Mouse (Mus musculus): ENCODE data around the gene Gm49380. TPM values are rescaled to one million over a fixed set of nuclear protein-coding genes. Genes with fewer than 3 reads are reported as not detected.

Gm49380 gene
- polyA plus RNA-seq, 1 experiment from 2014 or later = not detected

- ATAC-seq (ENCODE audit: low FRiP score, low TSS enrichment) = no peak
- DNase-seq (ENCODE audit: low spot score) = no peak
- TF ChIP-seq EP300 (optimal IDR thresholded peaks at IDR 0.05) (no peak), CTCF (IDR thresholded peaks at IDR 0.05; ENCODE audit: low read depth) (no peak)
- Histone ChIP-seq H3K27ac (replicated peaks) (no peak overlapping the region), H3K4me3 (ENCODE audit: low read depth, low read length) (no peak overlapping the region), H3K36me3 (ENCODE audit: control insufficient read depth, insufficient read depth, low read length) (no peaks in the 10 kb centered on the region), H3K4me2 (replicated peaks; ENCODE audit: low read depth) (no peak overlapping the region), H3K9me3 (ENCODE audit: control insufficient read depth, low read length) (no peaks in the 10 kb centered on the region), H3K9ac (ENCODE audit: low read length) (peak overlapping the region; percentile 18; the same call in 1 of the 2 replicates), H3K4me1 (replicated peaks; ENCODE audit: control insufficient read depth, insufficient read depth) (peaks cover 8% of the 10 kb centered on the region; the same call in 1 of the 2 replicates), H3K27me3 (ENCODE audit: control insufficient read depth, insufficient read depth, low read length) (no peaks in the 10 kb centered on the region)
- 67% methylated on average over 14 of the region's 14 CpGs for WGBS
Observed at GRCm38 (mm10) chr9:44070113-44070843, 43.0 kb downstream of the Gm49380 start.

DNA sequence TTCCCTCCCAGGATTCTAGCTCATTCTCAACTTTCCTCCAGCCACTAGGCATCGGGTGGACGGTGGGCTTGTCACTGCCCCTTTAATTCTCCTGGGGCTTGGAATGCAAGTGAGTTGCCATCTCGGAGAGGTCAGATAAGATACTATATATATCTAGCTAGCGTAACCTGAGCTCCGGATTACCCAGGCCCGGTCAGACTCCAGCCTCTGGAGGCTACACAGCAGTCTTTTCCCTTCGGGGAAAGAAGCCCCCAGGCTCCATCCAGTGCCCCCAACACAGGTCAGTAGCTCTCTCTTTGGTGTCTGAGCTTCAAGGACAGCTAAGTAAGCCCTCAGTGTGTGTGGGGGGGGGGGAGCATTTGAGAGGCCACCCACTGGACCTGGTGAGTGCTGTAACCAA is 44.0 kb downstream of the Gm49380 start:
- ATAC-seq (ENCODE audit: low FRiP score, low TSS enrichment) (no peak), DNase-seq (ENCODE audit: low spot score) (no peak)
- no peaks in the 10 kb centered on the region for H3K27me3 ChIP-seq (ENCODE audit: control insufficient read depth, insufficient read depth, low read length)
- no peak for TF ChIP-seq CTCF (IDR thresholded peaks at IDR 0.05; ENCODE audit: low read depth)
- TF ChIP-seq EP300 (optimal IDR thresholded peaks at IDR 0.05) = no peak
- H3K4me3 ChIP-seq (ENCODE audit: low read depth, low read length) = no peak overlapping the region
- no peak overlapping the region for H3K27ac ChIP-seq (replicated peaks)
- H3K4me1 ChIP-seq (replicated peaks; ENCODE audit: control insufficient read depth, insufficient read depth) = peaks cover 8% of the 10 kb centered on the region; the same call in 1 of the 2 replicates
- H3K4me2 ChIP-seq (replicated peaks; ENCODE audit: low read depth) = no peak overlapping the region
- WGBS = 34% methylated on average over 7 of the region's 7 CpGs
- H3K9me3 ChIP-seq (ENCODE audit: control insufficient read depth, low read length) = no peaks in the 10 kb centered on the region
- no peaks in the 10 kb centered on the region for H3K36me3 ChIP-seq (ENCODE audit: control insufficient read depth, insufficient read depth, low read length)
- no peak overlapping the region for H3K9ac ChIP-seq (ENCODE audit: low read length)

DNA sequence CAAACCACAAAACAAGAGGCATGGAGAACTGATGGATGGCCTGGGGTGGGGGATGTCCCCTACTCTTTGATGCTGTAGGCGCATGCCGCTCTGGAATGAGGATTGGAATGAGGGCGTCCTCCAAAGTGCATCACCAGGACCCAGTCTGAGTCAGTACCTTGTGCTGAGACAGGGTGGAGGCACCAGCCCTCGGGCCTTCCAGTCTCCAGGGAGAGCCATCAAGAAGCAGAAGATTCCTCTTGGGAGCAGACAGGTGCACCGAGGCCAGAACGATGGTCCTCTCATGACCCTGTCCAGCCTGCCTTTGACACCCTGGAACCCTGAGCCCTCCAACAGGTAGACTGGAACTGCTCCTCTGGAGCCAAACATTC is 45.4 kb downstream of the Gm49380 start:
- Histone ChIP-seq H3K36me3 (ENCODE audit: control insufficient read depth, insufficient read depth, low read length) (no peaks in the 10 kb centered on the region), H3K4me2 (replicated peaks; ENCODE audit: low read depth) (peak overlapping the region; percentile 78; the same call in 1 of the 2 replicates), H3K27ac (replicated peaks) (no peak overlapping the region), H3K9me3 (ENCODE audit: control insufficient read depth, low read length) (no peaks in the 10 kb centered on the region), H3K4me3 (ENCODE audit: low read depth, low read length) (no peak overlapping the region), H3K9ac (ENCODE audit: low read length) (no peak overlapping the region), H3K27me3 (ENCODE audit: control insufficient read depth, insufficient read depth, low read length) (no peaks in the 10 kb centered on the region), H3K4me1 (replicated peaks; ENCODE audit: control insufficient read depth, insufficient read depth) (peaks cover 8% of the 10 kb centered on the region; the same call in 1 of the 2 replicates)
- 71% methylated on average over 6 of the region's 6 CpGs for WGBS
- DNase-seq (ENCODE audit: low spot score) (no peak), ATAC-seq (ENCODE audit: low FRiP score, low TSS enrichment) (no peak)
- TF ChIP-seq EP300 (optimal IDR thresholded peaks at IDR 0.05) = no peak
- no peak for TF ChIP-seq CTCF (IDR thresholded peaks at IDR 0.05; ENCODE audit: low read depth)

- DNase-seq (ENCODE audit: low spot score) (no peak), ATAC-seq (ENCODE audit: low FRiP score, low TSS enrichment) (peak; percentile 34)
- Histone ChIP-seq H3K27ac (replicated peaks) (peak overlapping the region; percentile 53), H3K4me3 (ENCODE audit: low read depth, low read length) (peak overlapping the region; percentile 49), H3K4me1 (replicated peaks; ENCODE audit: control insufficient read depth, insufficient read depth) (peaks cover 8% of the 10 kb centered on the region; the same call in 1 of the 2 replicates), H3K36me3 (ENCODE audit: control insufficient read depth, insufficient read depth, low read length) (no peaks in the 10 kb centered on the region), H3K27me3 (ENCODE audit: control insufficient read depth, insufficient read depth, low read length) (no peaks in the 10 kb centered on the region), H3K4me2 (replicated peaks; ENCODE audit: low read depth) (peak overlapping the region; percentile 78), H3K9ac (ENCODE audit: low read length) (peak overlapping the region; percentile 64), H3K9me3 (ENCODE audit: control insufficient read depth, low read length) (no peaks in the 10 kb centered on the region)
- TF ChIP-seq EP300 (optimal IDR thresholded peaks at IDR 0.05) (no peak), CTCF (IDR thresholded peaks at IDR 0.05; ENCODE audit: low read depth) (no peak)
- WGBS = 6% methylated on average over 15 of the region's 15 CpGs
Observed at GRCm38 (mm10) chr9:44067241-44067959, 45.9 kb downstream of the Gm49380 start.

- peak; percentile 96 for TF ChIP-seq CTCF (IDR thresholded peaks at IDR 0.05; ENCODE audit: low read depth)
- TF ChIP-seq EP300 (optimal IDR thresholded peaks at IDR 0.05) = peak; percentile 72
- Histone ChIP-seq H3K4me2 (replicated peaks; ENCODE audit: low read depth) (peak within 1 kb of the TSS; percentile 78), H3K27me3 (ENCODE audit: control insufficient read depth, insufficient read depth, low read length) (no peaks in the 10 kb centered on the region), H3K4me3 (ENCODE audit: low read depth, low read length) (peak within 1 kb of the TSS; percentile 49), H3K27ac (replicated peaks) (peak within 1 kb of the TSS; percentile 53), H3K9me3 (ENCODE audit: control insufficient read depth, low read length) (no peaks in the 10 kb centered on the region), H3K4me1 (replicated peaks; ENCODE audit: control insufficient read depth, insufficient read depth) (peaks cover 6% of the 10 kb centered on the region; the same call in 1 of the 2 replicates), H3K9ac (ENCODE audit: low read length) (peak within 1 kb of the TSS; percentile 64), H3K36me3 (ENCODE audit: control insufficient read depth, insufficient read depth, low read length) (no peaks in the 10 kb centered on the region)
- peak; percentile 98 for ATAC-seq (ENCODE audit: low FRiP score, low TSS enrichment)
- WGBS = under 1% methylated on average over 38 of the region's 38 CpGs
- DNase-seq (ENCODE audit: low spot score) = peak; percentile 99
Observed at GRCm38 (mm10) chr9:44066785-44067225, 46.5 kb downstream of the Gm49380 start, which contains the start of gene Usp2. Gene Usp2 (plus strand): TSS chr9:44067021.
